Mouse (Mus musculus): Measurements from ENCODE around the gene Arid5b. TPM values are rescaled to one million over a fixed set of nuclear protein-coding genes. Genes with fewer than 3 reads are reported as not detected.
A peak's percentile ranks its signal among the peaks of the same experiment; 100 is the strongest.

Arid5b gene
- polyA plus RNA-seq, 1 experiment from 2014 or later, result 34.0 TPM

GRCm38 (mm10) chr10:68253452-68254117 is 25.0 kb downstream of the Arid5b start:
- Histone ChIP-seq H3K27me3 (ENCODE audit: insufficient read depth, low read length) (no peaks in the 10 kb centered on the region), H3K36me3 (ENCODE audit: insufficient read depth, low read length) (peaks cover 9% of the 10 kb centered on the region; the same call in 1 of the 2 replicates), H3K4me1 (ENCODE audit: insufficient read depth, low read length) (peaks cover 27% of the 10 kb centered on the region), H3K9me3 (ENCODE audit: low read length) (no peaks in the 10 kb centered on the region), H3K27ac (ENCODE audit: low read length) (peak overlapping the region; percentile 53; the same call in 1 of the 2 replicates), H3K4me2 (replicated peaks; ENCODE audit: low read depth, low read length) (no peak overlapping the region), H3K4me3 (ENCODE audit: low read length) (no peak overlapping the region), H3K9ac (replicated peaks; ENCODE audit: low read length) (no peak overlapping the region)
- WGBS, result 44% methylated on average over 7 of the region's 7 CpGs
- ATAC-seq (ENCODE audit: low FRiP score, low TSS enrichment), result peak; percentile 47; the same call in 1 of the 2 replicates

- Histone ChIP-seq H3K9ac (replicated peaks; ENCODE audit: low read length) (no peak overlapping the region), H3K9me3 (ENCODE audit: low read length) (no peaks in the 10 kb centered on the region), H3K4me1 (ENCODE audit: insufficient read depth, low read length) (peaks cover 36% of the 10 kb centered on the region), H3K27me3 (ENCODE audit: insufficient read depth, low read length) (no peaks in the 10 kb centered on the region), H3K27ac (ENCODE audit: low read length) (no peak overlapping the region), H3K4me2 (replicated peaks; ENCODE audit: low read depth, low read length) (no peak overlapping the region), H3K4me3 (ENCODE audit: low read length) (no peak overlapping the region), H3K36me3 (ENCODE audit: insufficient read depth, low read length) (peaks cover 9% of the 10 kb centered on the region; the same call in 1 of the 2 replicates)
- 90% methylated on average over 4 of the region's 4 CpGs for WGBS
- ATAC-seq (ENCODE audit: low FRiP score, low TSS enrichment), result no peak
Measured at GRCm38 (mm10) chr10:68252650-68253049, 25.9 kb downstream of the Arid5b start.

- Histone ChIP-seq H3K9me3 (ENCODE audit: low read length) (no peaks in the 10 kb centered on the region), H3K4me1 (ENCODE audit: insufficient read depth, low read length) (peaks cover 42% of the 10 kb centered on the region), H3K36me3 (ENCODE audit: insufficient read depth, low read length) (peaks cover 6% of the 10 kb centered on the region; the same call in 1 of the 2 replicates), H3K9ac (replicated peaks; ENCODE audit: low read length) (no peak overlapping the region), H3K27ac (ENCODE audit: low read length) (peak overlapping the region; percentile 65; the same call in 1 of the 2 replicates), H3K27me3 (ENCODE audit: insufficient read depth, low read length) (no peaks in the 10 kb centered on the region), H3K4me2 (replicated peaks; ENCODE audit: low read depth, low read length) (no peak overlapping the region), H3K4me3 (ENCODE audit: low read length) (no peak overlapping the region)
- ATAC-seq (ENCODE audit: low FRiP score, low TSS enrichment), result no peak
- WGBS, result 67% methylated on average over 6 of the region's 6 CpGs
Measured at GRCm38 (mm10) chr10:68249355-68249782, 29.2 kb downstream of the Arid5b start.

DNA sequence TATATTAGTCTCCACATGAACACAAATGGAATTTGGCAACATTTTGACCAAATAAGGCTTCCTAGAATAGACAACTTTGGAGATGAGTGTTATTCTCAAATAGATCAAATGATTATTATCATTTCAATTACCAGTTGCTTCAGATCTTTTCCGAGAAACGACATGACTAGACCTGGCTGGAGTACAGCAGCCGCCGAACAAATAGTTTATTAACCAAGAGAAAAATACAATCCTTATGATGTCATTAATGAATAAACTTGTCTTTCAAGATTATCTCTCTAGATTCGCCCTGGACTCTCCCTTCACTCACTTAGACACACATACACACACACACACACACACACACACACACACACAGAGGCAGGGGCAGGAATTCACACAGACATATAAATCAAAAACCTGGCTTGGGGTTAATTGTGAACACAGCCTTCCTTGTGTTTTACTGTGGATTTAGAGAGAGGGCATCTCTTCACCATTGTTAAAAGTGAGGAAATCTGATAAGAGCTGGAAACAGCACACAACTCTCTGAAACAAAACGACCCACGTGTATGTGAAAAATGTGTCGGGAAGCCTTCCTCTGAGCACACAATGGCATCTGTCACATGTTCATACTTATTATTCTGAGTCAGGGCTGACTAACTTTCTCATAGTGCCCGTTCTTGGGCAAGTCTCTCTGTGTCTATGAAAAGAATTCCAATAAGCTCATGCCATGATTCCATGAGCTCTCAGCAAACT is 30.1 kb downstream of the Arid5b start:
- Histone ChIP-seq H3K4me2 (replicated peaks; ENCODE audit: low read depth, low read length) (no peak overlapping the region), H3K27me3 (ENCODE audit: insufficient read depth, low read length) (no peaks in the 10 kb centered on the region), H3K4me3 (ENCODE audit: low read length) (no peak overlapping the region), H3K9me3 (ENCODE audit: low read length) (no peaks in the 10 kb centered on the region), H3K36me3 (ENCODE audit: insufficient read depth, low read length) (peaks cover 6% of the 10 kb centered on the region; the same call in 1 of the 2 replicates), H3K4me1 (ENCODE audit: insufficient read depth, low read length) (peaks cover 33% of the 10 kb centered on the region), H3K9ac (replicated peaks; ENCODE audit: low read length) (0 out of 2 replicates have a peak overlapping the region, but pooled peaks have one; percentile 35), H3K27ac (ENCODE audit: low read length) (peak overlapping the region; percentile 82)
- ATAC-seq (ENCODE audit: low FRiP score, low TSS enrichment), result peak; percentile 63; the same call in 1 of the 2 replicates
- 24% methylated on average over 9 of the region's 9 CpGs for WGBS

DNA sequence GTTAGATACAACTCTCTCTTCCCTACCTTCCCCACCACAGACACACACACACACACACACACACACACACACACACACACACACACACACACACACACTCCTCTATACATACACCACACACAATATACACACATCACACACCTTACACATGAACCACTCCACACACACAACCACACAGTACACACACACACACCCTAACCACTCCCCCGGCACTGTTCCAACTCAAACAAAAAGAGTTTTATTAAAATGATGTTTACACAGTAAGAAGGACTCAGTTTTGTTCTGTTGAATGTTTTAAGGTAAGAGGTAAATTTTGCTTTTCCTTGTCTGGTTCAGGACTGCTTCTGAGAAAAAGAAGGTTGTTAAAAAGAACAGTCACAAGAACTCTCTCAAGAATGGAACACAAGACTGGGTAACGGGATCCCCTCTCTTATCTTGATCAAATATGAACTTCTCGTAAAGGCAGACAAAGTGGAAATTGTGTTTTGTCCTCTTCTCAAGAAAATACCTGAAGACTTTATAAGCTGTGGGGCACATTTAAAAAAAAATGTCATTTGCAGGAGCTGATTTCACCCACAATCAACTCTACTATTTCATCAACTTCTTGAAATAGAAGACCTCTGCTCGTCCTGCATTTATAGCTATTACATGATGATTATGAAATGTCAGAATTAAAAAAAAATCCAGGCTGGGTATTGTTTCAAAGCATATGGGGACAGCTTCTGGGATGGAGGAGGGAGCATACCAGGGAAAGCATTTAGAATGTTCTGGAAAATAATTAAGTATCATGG is 30.9 kb downstream of the Arid5b start:
- Histone ChIP-seq H3K4me2 (replicated peaks; ENCODE audit: low read depth, low read length) (no peak overlapping the region), H3K9me3 (ENCODE audit: low read length) (no peaks in the 10 kb centered on the region), H3K27me3 (ENCODE audit: insufficient read depth, low read length) (no peaks in the 10 kb centered on the region), H3K27ac (ENCODE audit: low read length) (peak overlapping the region; percentile 82), H3K36me3 (ENCODE audit: insufficient read depth, low read length) (peaks cover 12% of the 10 kb centered on the region), H3K9ac (replicated peaks; ENCODE audit: low read length) (no peak overlapping the region), H3K4me3 (ENCODE audit: low read length) (no peak overlapping the region), H3K4me1 (ENCODE audit: insufficient read depth, low read length) (peaks cover 30% of the 10 kb centered on the region)
- WGBS, result 70% methylated on average over 4 of the region's 4 CpGs
- ATAC-seq (ENCODE audit: low FRiP score, low TSS enrichment), result no peak

- Histone ChIP-seq H3K9me3 (ENCODE audit: low read length) (no peaks in the 10 kb centered on the region), H3K4me3 (ENCODE audit: low read length) (no peak overlapping the region), H3K4me2 (replicated peaks; ENCODE audit: low read depth, low read length) (no peak overlapping the region), H3K27me3 (ENCODE audit: insufficient read depth, low read length) (no peaks in the 10 kb centered on the region), H3K9ac (replicated peaks; ENCODE audit: low read length) (no peak overlapping the region), H3K36me3 (ENCODE audit: insufficient read depth, low read length) (peaks cover 12% of the 10 kb centered on the region), H3K27ac (ENCODE audit: low read length) (peak overlapping the region; percentile 58; the same call in 1 of the 2 replicates), H3K4me1 (ENCODE audit: insufficient read depth, low read length) (peaks cover 30% of the 10 kb centered on the region)
- 20% methylated on average over 7 of the region's 7 CpGs for WGBS
- ATAC-seq (ENCODE audit: low FRiP score, low TSS enrichment), result no peak
Measured at GRCm38 (mm10) chr10:68246603-68247247, 31.8 kb downstream of the Arid5b start.

DNA sequence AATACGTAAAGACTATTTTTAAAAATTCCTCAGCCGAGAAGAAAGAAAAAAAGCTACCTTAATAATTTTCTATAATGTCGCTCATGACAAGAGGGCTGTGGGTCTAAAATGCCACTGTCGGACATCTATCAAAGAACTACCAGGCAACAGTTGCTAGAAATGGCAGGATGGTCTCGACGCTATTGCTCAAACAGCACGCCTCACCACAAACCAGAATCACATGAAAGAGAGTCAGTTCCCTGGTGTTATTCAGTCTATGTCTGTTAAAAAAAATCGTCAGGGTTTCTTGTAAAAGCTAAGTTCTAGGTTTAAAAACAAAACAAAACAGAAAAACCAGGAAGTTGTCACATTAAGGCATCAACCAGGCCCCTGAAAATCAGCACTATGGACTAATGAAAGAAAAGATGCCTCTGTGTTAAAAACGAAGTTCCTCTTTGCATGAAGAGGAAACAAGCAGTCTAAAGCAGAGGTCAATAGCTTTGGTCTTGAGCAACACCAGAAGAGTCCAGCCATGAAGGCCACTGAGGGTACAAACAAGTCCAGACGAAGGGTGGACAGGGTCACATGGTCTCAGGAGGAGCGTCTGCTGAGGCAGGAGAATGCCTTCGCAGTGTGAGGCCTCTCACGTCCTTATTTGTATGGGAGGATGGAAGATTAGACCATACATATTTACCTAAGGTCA is 37.6 kb downstream of the Arid5b start:
- WGBS, result 66% methylated on average over 13 of the region's 13 CpGs
- Histone ChIP-seq H3K4me3 (ENCODE audit: low read length) (no peak overlapping the region), H3K36me3 (ENCODE audit: insufficient read depth, low read length) (peaks cover 18% of the 10 kb centered on the region), H3K4me2 (replicated peaks; ENCODE audit: low read depth, low read length) (no peak overlapping the region), H3K9ac (replicated peaks; ENCODE audit: low read length) (no peak overlapping the region), H3K27ac (ENCODE audit: low read length) (peak overlapping the region; percentile 75), H3K27me3 (ENCODE audit: insufficient read depth, low read length) (no peaks in the 10 kb centered on the region), H3K9me3 (ENCODE audit: low read length) (no peaks in the 10 kb centered on the region), H3K4me1 (ENCODE audit: insufficient read depth, low read length) (peaks cover 34% of the 10 kb centered on the region)
- no peak for ATAC-seq (ENCODE audit: low FRiP score, low TSS enrichment)

DNA sequence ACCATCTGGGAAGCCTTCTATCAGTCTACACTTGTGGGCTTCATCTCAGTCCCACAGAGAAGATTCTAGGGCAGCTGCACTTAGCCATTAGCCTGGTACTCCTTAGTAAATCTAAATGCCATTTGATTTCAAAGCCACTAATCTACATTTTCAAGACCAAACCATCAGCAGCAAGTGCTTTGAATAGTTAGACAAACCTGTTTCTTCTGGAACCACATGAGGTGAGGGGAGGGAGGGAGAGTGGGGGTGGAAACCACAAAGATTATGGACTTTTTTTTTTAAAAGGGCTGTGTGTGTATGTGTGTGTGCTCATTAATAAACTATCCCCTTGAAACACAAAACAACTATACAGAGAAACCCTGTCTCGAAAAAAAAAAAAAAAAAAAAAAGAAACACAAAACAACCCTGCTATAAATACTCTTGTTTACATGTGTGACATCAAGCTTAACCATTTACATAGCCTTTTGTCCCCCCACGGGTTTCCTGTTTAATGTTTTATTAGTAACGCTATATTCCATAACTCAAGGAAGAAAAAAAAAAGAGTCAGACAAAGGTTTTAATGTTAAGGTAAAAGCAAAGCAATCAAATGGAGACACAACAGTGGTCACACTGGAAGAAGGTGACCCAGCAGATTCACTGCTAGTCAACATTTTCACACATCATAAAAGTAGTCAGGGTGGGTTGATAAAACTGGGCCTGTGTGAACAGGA is 38.3 kb downstream of the Arid5b start:
- Histone ChIP-seq H3K27ac (ENCODE audit: low read length) (peak overlapping the region; percentile 75), H3K4me2 (replicated peaks; ENCODE audit: low read depth, low read length) (no peak overlapping the region), H3K9ac (replicated peaks; ENCODE audit: low read length) (no peak overlapping the region), H3K4me1 (ENCODE audit: insufficient read depth, low read length) (peaks cover 34% of the 10 kb centered on the region), H3K9me3 (ENCODE audit: low read length) (no peaks in the 10 kb centered on the region), H3K27me3 (ENCODE audit: insufficient read depth, low read length) (no peaks in the 10 kb centered on the region), H3K36me3 (ENCODE audit: insufficient read depth, low read length) (peaks cover 23% of the 10 kb centered on the region), H3K4me3 (ENCODE audit: low read length) (no peak overlapping the region)
- ATAC-seq (ENCODE audit: low FRiP score, low TSS enrichment), result no peak
- 19% methylated on average over 3 of the region's 3 CpGs for WGBS
